Mouse (Mus musculus) thymus, postnatal 10 days (tissue): Measurements from ENCODE around the gene Plek2.

Experiments
- DNase-seq, 2 experiments: peaks; one replicate each; pipeline ENCODE4 v3.0.0; 2021; ENCODE audit warnings: low spot score in 2 of 2

The Plek2 gene

GRCm38 (mm10) chr12:78911707-78912417, 5.1 kb upstream of the Plek2 start:
- DNase-seq = no peak

- no peak for DNase-seq
These were observed 4.1 kb upstream of the Plek2 start for GRCm38 (mm10) chr12:78910684-78911461.

GRCm38 (mm10) chr12:78908081-78908605, 1.4 kb upstream of the Plek2 start:
- DNase-seq = no peak

GRCm38 (mm10) chr12:78904499-78904898, 2.3 kb downstream of the Plek2 start:
- DNase-seq = no peak

- DNase-seq = no peak
These were observed 3.5 kb downstream of the Plek2 start for GRCm38 (mm10) chr12:78903313-78903712.

GRCm38 (mm10) chr12:78901467-78901866, 5.3 kb downstream of the Plek2 start:
- DNase-seq = no peak

GRCm38 (mm10) chr12:78897861-78898260, 8.9 kb downstream of the Plek2 start:
- DNase-seq = no peak

- DNase-seq = no peak
These were observed 15.6 kb downstream of the Plek2 start for GRCm38 (mm10) chr12:78891149-78891548.

- no peak for DNase-seq
These were observed 16.7 kb downstream of the Plek2 start for GRCm38 (mm10) chr12:78890062-78890461.

- no peak for DNase-seq
These were observed 32.2 kb downstream of the Plek2 start for GRCm38 (mm10) chr12:78874581-78874980.

GRCm38 (mm10) chr12:78868115-78868514, 38.6 kb downstream of the Plek2 start:
- no peak for DNase-seq

GRCm38 (mm10) chr12:78865434-78865833, 41.3 kb downstream of the Plek2 start:
- peak in 1 of 2 experiments; percentile 15 for DNase-seq

- no peak for DNase-seq
These were observed 44.5 kb downstream of the Plek2 start for GRCm38 (mm10) chr12:78862254-78862730.

- DNase-seq = peak; percentile 95 to 96
These were observed 45.1 kb downstream of the Plek2 start, which contains the start of the genes Atp6v1d and Eif2s1 for GRCm38 (mm10) chr12:78861496-78862253. Gene Atp6v1d, minus strand, starts transcription at chr12:78861638. Gene Eif2s1, plus strand, starts transcription at chr12:78861819.

- DNase-seq = peak in 1 of 2 experiments; percentile 6
These were observed 45.8 kb downstream of the Plek2 start for GRCm38 (mm10) chr12:78860921-78861495.

- no peak for DNase-seq
These were observed 58.5 kb downstream of the Plek2 start for GRCm38 (mm10) chr12:78848246-78848645.

- DNase-seq = no peak
These were observed 64.3 kb downstream of the Plek2 start for GRCm38 (mm10) chr12:78842429-78842828.

GRCm38 (mm10) chr12:78839906-78840305, 66.9 kb downstream of the Plek2 start:
- no peak for DNase-seq
